Mouse (Mus musculus) embryonic stem cell, embryonic (primary cell): ENCODE measurements at regions not wholly inside any gene's neighbourhood (a gene's known extent, or its start where the extent isn't known, plus 50 kb on each side); places are given as distances from the start of the nearest gene placed in this dataset.

Experiments used
- CTCF ChIA-PET, 4 experiments: fragments of 300-600 bp in 2 of 4; fragments of 350-600 bp in 2 of 4; sonication (Branson Sonifier 250); formaldehyde crosslinking; loops; one replicate each; lab custom pipeline; 2022; ENCODE audit warnings: inconsistent platforms in 2 of 4; lab: Charles Lee
- POLR2A ChIA-PET, 4 experiments: fragments of 300-600 bp in 2 of 4; fragments of 350-600 bp in 2 of 4; sonication (Branson Sonifier 250); formaldehyde crosslinking; loops; one replicate each; lab custom pipeline; 2022; ENCODE audit warnings: antibody characterized with exemption in 4 of 4, inconsistent platforms in 1 of 4; lab: Charles Lee

DNA sequence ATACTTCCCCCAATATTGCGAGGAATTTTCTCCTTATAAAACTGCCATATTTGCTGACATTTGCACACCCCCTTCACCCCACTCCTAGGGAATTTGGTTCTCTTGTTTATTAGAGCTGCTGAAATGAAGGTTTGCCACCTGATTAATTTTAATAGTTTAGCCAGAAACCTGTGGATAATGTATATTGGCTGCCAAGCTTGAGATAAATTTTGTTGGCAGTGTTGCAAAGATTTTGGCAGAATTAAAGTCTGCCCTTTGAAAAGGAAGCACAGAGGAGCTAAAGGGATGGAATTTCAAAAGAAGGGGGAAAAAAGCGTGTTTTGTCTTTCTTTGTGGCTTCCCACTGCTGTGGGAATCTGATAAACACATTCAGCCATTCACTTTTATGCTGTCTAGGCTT, 354.6 kb upstream of the Car10 start:
- ChIA-PET POLR2A (interaction anchor here in 1 of 4 experiments (0.7 kb wide), 1 partner anchor 698 kb away, joined by 3 read pairs; no protein-coding TSS in a partner anchor), CTCF (no interaction called here)

DNA sequence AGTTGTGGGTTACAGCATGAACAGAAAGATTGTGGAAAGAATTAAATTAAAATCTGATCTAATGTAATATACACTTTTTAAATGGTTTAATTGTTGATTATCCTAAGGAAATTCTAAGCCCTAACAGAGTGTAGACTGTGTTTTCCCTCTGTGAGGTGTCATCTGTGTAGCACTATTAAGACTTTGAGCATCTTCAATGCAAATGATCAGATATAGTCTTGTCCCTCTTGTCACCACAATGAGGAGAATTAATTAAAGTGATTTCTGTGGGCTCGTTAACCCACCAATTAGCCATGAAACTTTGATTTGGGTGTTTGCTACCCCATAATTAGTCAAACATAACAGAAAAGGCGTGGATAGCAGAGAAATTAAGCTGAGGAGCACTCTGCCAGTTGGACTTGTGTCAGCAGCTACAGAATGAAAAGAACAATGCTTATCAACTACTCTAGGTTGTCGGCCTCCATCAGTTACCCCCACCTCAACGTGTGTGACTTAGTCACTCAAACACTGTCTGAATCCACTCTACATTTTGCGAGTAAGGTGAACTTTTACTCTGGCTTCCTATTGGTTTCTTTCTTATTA, 339.4 kb upstream of the Car10 start:
- ChIA-PET POLR2A (interaction anchor here in 1 of 4 experiments (0.7 kb wide), 1 partner anchor 32 kb away, joined by 6 read pairs; no protein-coding TSS in a partner anchor), CTCF (no interaction called here)

DNA sequence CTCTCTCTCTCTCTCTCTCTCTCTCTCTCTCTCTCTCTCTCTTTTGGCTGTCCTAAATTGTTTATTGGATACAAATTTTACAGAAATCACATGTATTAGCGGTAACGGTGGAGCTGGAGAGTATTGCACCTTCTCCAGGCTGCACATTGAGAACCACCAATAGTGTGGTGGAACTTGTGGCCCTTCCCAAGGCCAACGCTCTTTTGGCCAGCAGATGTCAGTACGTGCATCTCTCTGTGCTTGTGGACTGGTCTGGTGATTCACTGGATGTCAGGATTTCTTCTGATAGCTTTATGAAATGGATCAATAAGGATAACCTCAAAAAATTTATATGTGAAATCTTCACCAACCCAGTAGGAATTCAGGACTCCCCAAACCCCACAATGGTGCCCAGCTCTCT, 327.9 kb upstream of the Car10 start:
- POLR2A ChIA-PET = no interaction called here
- CTCF ChIA-PET = no interaction called here

DNA sequence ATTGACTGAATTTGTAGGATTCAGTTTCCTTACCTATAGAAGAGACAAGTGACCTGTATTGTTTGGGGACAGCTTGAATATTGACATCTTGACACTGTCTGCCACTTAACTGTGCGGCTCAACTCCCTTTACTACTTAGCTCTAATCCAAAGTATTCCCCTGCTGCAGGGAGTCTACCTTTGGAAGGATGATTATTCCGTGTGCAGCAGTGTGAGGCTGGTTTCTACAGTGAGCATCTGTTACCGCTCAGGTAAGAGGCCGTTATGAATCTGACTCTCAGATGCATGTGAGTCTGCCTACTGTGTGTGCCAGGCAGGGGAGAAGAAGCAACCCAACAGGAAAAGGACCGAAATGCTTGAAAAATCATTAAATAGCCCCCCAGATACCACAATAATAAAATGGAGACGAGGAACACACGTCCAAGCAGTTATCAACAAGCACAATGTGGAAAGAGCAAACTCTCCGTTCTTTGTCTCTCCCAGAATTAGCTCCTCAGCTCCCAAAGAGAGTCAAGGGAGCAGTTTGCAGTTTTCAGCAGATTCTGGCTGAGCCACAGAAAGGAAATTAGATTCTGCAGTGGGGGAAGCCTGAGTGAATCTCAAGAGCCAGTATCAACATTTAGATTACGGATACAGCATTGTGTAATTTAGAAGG, 324.8 kb upstream of the Car10 start:
- ChIA-PET POLR2A (no interaction called here), CTCF (interaction anchor here in 1 of 4 experiments (1.5 kb wide), 1 partner anchor 15 kb away, joined by 3 read pairs; no protein-coding TSS in a partner anchor)

- POLR2A ChIA-PET = no interaction called here
Observed at GRCm38 (mm10) chr11:92773570-92773929, 324.3 kb upstream of the Car10 start.

DNA sequence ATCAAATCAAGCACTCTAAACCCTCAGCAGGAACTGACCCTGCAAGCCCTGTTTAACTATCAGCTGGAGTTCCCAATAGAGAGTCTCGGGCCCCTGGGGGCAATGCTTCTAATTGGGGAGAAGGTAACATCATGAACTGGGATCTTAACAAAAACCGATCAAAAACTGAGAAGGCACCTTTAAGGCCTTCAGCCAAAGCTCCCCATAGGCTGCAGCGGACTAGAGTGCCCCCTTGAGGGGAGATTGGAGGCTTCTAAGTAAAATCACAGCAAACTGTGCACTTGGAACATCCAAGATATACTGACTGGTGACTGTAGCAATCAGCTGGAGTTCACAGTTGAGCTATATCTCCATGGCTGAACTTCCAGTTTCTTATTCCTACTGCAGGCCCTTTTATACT, 323.0 kb upstream of the Car10 start:
- POLR2A ChIA-PET = interaction anchor here in 1 of 4 experiments (0.7 kb wide), 1 partner anchor 13 kb away, joined by 3 read pairs; no protein-coding TSS in a partner anchor
- CTCF ChIA-PET = interaction anchor here in 1 of 4 experiments (0.6 to 1.1 kb wide), 3 partner anchors 9 to 368 kb away, joined by 3 to 5 read pairs (median 4); no protein-coding TSS in a partner anchor

More at GRCm38 (mm10) chr11:92773570-92773929, 324.3 kb upstream of the Car10 start:
- CTCF ChIA-PET = interaction anchor here in 1 of 4 experiments (1.5 kb wide), 1 partner anchor 14 kb away, joined by 3 read pairs; no protein-coding TSS in a partner anchor

DNA sequence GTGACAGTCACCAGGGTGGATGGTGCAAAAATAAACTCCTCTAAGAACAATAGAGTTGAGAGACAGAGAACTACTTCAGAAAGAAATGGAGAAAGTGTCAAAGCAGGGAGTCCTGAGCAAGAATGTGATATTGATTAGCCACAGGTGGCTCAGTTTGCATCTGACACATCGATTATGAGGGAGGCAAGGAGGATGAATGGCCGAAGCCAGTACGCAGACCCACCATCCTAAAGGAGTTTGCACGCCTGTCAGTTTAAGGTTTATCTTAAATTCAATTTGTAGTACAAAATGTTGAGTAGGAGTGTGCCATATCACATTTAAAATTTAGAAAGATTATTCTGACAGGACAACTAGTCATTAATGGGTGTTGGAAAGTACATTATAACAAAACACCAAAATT, 298.6 kb upstream of the Car10 start:
- CTCF ChIA-PET = no interaction called here
- POLR2A ChIA-PET = no interaction called here
